Mouse (Mus musculus): ENCODE results near the gene Clec18a. TPM values are rescaled to one million over a fixed set of nuclear protein-coding genes. Genes with fewer than 3 reads are reported as not detected.
"Not testable (repeated sequence)": the region's sequence is repeated elsewhere in the genome, so short reads cannot be mapped to it uniquely, and the experiment has no call there.

Clec18a gene
- polyA plus RNA-seq, 1 experiment: 0.04 TPM

GRCm38 (mm10) chr8:111032916-111033315 lies 59.3 kb downstream of the Clec18a start, which contains the start of gene Aars:
Gene Aars, plus strand, starts transcription at chr8:111033144.
- DNase-seq: no peak
- H3K4me1 ChIP-seq (replicated peaks; ENCODE audit: control insufficient read depth, insufficient read depth, low read length): peaks cover 10% of the 10 kb centered on the region
- H3K27me3 ChIP-seq (ENCODE audit: control insufficient read depth, insufficient read depth, low read length): no peaks in the 10 kb centered on the region
- H3K27ac ChIP-seq (ENCODE audit: control insufficient read depth, insufficient read depth, low read length): no peak within 1 kb of the TSS
- WGBS: 97% methylated on average over 7 of the region's 7 CpGs
- peak within 1 kb of the TSS; percentile 67 for H3K4me3 ChIP-seq (ENCODE audit: control insufficient read depth, insufficient read depth, low read length)
- H3K36me3 ChIP-seq (ENCODE audit: control insufficient read depth, insufficient read depth, low read length): no peaks in the 10 kb centered on the region
- TF ChIP-seq POLR2A (IDR thresholded peaks at IDR 0.05; ENCODE audit: control insufficient read depth, extremely low read depth, insufficient read depth, low read length, poor library complexity) (no peak), CTCF (IDR thresholded peaks at IDR 0.05; ENCODE audit: borderline replicate concordance, control insufficient read depth, extremely low read depth, insufficient read depth, low read length, poor library complexity) (no peak)

GRCm38 (mm10) chr8:111031572-111031971 lies 60.7 kb downstream of the Clec18a start, which contains the start of gene Ddx19b:
Gene Ddx19b, minus strand, starts transcription at chr8:111031751.
- TF ChIP-seq CTCF (IDR thresholded peaks at IDR 0.05; ENCODE audit: borderline replicate concordance, control insufficient read depth, extremely low read depth, insufficient read depth, low read length, poor library complexity): no peak
- TF ChIP-seq POLR2A (IDR thresholded peaks at IDR 0.05; ENCODE audit: control insufficient read depth, extremely low read depth, insufficient read depth, low read length, poor library complexity): no peak
- 97% methylated on average over 19 of the region's 19 CpGs for WGBS
- Histone ChIP-seq H3K27ac (ENCODE audit: control insufficient read depth, insufficient read depth, low read length) (no peak within 1 kb of the TSS), H3K36me3 (ENCODE audit: control insufficient read depth, insufficient read depth, low read length) (no peaks in the 10 kb centered on the region), H3K4me3 (ENCODE audit: control insufficient read depth, insufficient read depth, low read length) (no peak within 1 kb of the TSS), H3K27me3 (ENCODE audit: control insufficient read depth, insufficient read depth, low read length) (no peaks in the 10 kb centered on the region), H3K4me1 (replicated peaks; ENCODE audit: control insufficient read depth, insufficient read depth, low read length) (peaks cover 12% of the 10 kb centered on the region)
- no peak for DNase-seq

DNA sequence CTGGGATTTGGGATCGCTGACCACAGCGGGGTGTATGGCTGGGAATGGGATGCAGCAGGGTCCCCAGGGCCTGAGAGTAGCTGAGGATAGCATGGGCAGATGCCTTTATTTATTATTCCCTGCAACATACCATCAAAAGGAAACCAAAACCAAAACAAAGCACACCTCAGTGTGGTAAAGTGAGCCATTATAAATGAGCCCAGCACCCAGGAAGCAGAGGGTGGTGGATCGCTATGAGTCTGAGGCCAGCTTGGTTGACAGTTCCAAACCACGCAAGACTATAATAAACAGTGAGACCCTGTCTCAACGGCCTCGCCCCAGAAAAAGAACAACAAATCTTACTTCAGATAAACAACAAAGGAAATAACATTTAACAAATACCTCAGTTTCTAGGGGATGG lies 62.2 kb downstream of the Clec18a start:
- DNase-seq: no peak
- WGBS: 40% methylated on average over 6 of the region's 6 CpGs
- TF ChIP-seq POLR2A (IDR thresholded peaks at IDR 0.05; ENCODE audit: control insufficient read depth, extremely low read depth, insufficient read depth, low read length, poor library complexity) (no peak), CTCF (IDR thresholded peaks at IDR 0.05; ENCODE audit: borderline replicate concordance, control insufficient read depth, extremely low read depth, insufficient read depth, low read length, poor library complexity) (no peak)
- H3K36me3 ChIP-seq (ENCODE audit: control insufficient read depth, insufficient read depth, low read length): no peaks in the 10 kb centered on the region
- peaks cover 12% of the 10 kb centered on the region for H3K4me1 ChIP-seq (replicated peaks; ENCODE audit: control insufficient read depth, insufficient read depth, low read length)
- no peak overlapping the region for H3K27ac ChIP-seq (ENCODE audit: control insufficient read depth, insufficient read depth, low read length)
- H3K4me3 ChIP-seq (ENCODE audit: control insufficient read depth, insufficient read depth, low read length): no peak overlapping the region
- no peaks in the 10 kb centered on the region for H3K27me3 ChIP-seq (ENCODE audit: control insufficient read depth, insufficient read depth, low read length)

DNA sequence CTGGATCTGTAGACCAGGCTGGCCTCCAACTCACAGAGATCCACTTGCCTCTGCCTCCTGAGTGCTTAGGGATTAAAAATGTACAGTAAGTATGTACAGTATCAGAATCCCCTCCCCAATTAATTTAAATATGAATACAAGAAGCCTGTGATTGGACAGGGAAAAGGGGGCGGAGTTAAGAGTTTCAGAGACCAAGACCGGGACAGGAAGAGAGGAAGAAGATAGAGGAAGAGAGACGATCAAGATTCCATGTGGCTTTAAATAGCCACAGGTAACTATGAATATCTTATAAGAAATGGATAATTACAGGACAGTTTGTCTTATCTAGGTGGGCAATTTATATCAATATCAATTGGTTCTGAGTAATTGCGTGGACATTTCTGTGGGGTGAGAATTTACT lies 62.6 kb downstream of the Clec18a start:
- TF ChIP-seq CTCF (IDR thresholded peaks at IDR 0.05; ENCODE audit: borderline replicate concordance, control insufficient read depth, extremely low read depth, insufficient read depth, low read length, poor library complexity): no peak
- TF ChIP-seq POLR2A (IDR thresholded peaks at IDR 0.05; ENCODE audit: control insufficient read depth, extremely low read depth, insufficient read depth, low read length, poor library complexity): no peak
- no peaks in the 10 kb centered on the region for H3K36me3 ChIP-seq (ENCODE audit: control insufficient read depth, insufficient read depth, low read length)
- H3K27ac ChIP-seq (ENCODE audit: control insufficient read depth, insufficient read depth, low read length): no peak overlapping the region
- WGBS: 26% methylated on average over 4 of the region's 4 CpGs
- H3K4me1 ChIP-seq (replicated peaks; ENCODE audit: control insufficient read depth, insufficient read depth, low read length): peaks cover 12% of the 10 kb centered on the region
- no peaks in the 10 kb centered on the region for H3K27me3 ChIP-seq (ENCODE audit: control insufficient read depth, insufficient read depth, low read length)
- no peak overlapping the region for H3K4me3 ChIP-seq (ENCODE audit: control insufficient read depth, insufficient read depth, low read length)
- no peak for DNase-seq

GRCm38 (mm10) chr8:111027391-111027937 lies 64.8 kb downstream of the Clec18a start:
- TF ChIP-seq POLR2A (IDR thresholded peaks at IDR 0.05; ENCODE audit: control insufficient read depth, extremely low read depth, insufficient read depth, low read length, poor library complexity) (peak; percentile 60; the same call in 1 of the 2 replicates), CTCF (IDR thresholded peaks at IDR 0.05; ENCODE audit: borderline replicate concordance, control insufficient read depth, extremely low read depth, insufficient read depth, low read length, poor library complexity) (peak; percentile 25; the same call in 1 of the 2 replicates)
- WGBS: under 1% methylated on average over 31 of the region's 31 CpGs
- Histone ChIP-seq H3K27me3 (ENCODE audit: control insufficient read depth, insufficient read depth, low read length) (no peaks in the 10 kb centered on the region), H3K4me3 (ENCODE audit: control insufficient read depth, insufficient read depth, low read length) (peak overlapping the region; percentile 66), H3K27ac (ENCODE audit: control insufficient read depth, insufficient read depth, low read length) (0 out of 2 replicates have a peak overlapping the region, but pooled peaks have one; percentile 7), H3K36me3 (ENCODE audit: control insufficient read depth, insufficient read depth, low read length) (no peaks in the 10 kb centered on the region), H3K4me1 (replicated peaks; ENCODE audit: control insufficient read depth, insufficient read depth, low read length) (peaks cover 6% of the 10 kb centered on the region; the same call in 1 of the 2 replicates)
- DNase-seq: peak; percentile 77

DNA sequence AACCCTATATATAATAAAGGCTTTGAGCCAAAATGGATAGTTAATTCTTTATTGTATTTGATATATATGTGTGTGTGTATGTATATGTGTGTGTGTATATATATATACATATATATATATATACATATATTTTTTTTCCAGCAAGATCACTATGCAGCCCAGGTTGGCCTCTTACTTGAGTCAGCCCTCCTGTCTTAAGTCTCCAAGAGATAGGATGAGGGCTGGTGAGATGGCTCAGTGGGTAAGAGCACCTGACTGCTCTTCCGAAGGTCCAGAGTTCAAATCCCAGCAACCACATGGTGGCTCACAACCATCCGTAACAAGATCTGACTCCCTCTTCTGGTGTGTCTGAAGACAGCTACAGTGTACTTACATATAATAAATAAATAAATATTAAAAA lies 65.6 kb downstream of the Clec18a start:
- H3K27ac ChIP-seq (ENCODE audit: control insufficient read depth, insufficient read depth, low read length); H3K36me3 ChIP-seq (ENCODE audit: control insufficient read depth, insufficient read depth, low read length); H3K27me3 ChIP-seq (ENCODE audit: control insufficient read depth, insufficient read depth, low read length); H3K4me3 ChIP-seq (ENCODE audit: control insufficient read depth, insufficient read depth, low read length); H3K4me1 ChIP-seq (replicated peaks; ENCODE audit: control insufficient read depth, insufficient read depth, low read length); DNase-seq: not testable (repeated sequence)
- WGBS: 94% methylated on average over 2 of the region's 2 CpGs

- peaks cover 25% of the 10 kb centered on the region for H3K36me3 ChIP-seq (ENCODE audit: control insufficient read depth, insufficient read depth, low read length)
- not testable (repeated sequence) for H3K27ac ChIP-seq (ENCODE audit: control insufficient read depth, insufficient read depth, low read length); H3K4me1 ChIP-seq (replicated peaks; ENCODE audit: control insufficient read depth, insufficient read depth, low read length); H3K4me3 ChIP-seq (ENCODE audit: control insufficient read depth, insufficient read depth, low read length); DNase-seq; H3K27me3 ChIP-seq (ENCODE audit: control insufficient read depth, insufficient read depth, low read length)
- WGBS: 98% methylated on average over 9 of the region's 10 CpGs
Measured at GRCm38 (mm10) chr8:111010230-111010991, 81.8 kb downstream of the Clec18a start.

Other genes with a start within 250 kb of the Clec18a start
- gene Cog4, start 245.8 kb downstream of the Clec18a start, polyA plus RNA-seq (2012; rRNA removed): 34.0 and 38.3 TPM in 2 replicates
- 78.5 and 82.0 TPM in 2 replicates for gene Sf3b3, start 245.6 kb downstream of the Clec18a start, polyA plus RNA-seq (2012; rRNA removed)
- 22.1 and 22.4 TPM in 2 replicates for gene Fuk, start 189.9 kb downstream of the Clec18a start, polyA plus RNA-seq (2012; rRNA removed)
- 21.7 and 22.1 TPM in 2 replicates for gene St3gal2, start 172.5 kb downstream of the Clec18a start, polyA plus RNA-seq (2012; rRNA removed)
- 48.4 and 51.2 TPM in 2 replicates for gene Ddx19a, start 94.6 kb downstream of the Clec18a start, polyA plus RNA-seq (2012; rRNA removed)
- gene Ddx19b, start 60.7 kb downstream of the Clec18a start, polyA plus RNA-seq (2012; rRNA removed): 7.1 and 7.4 TPM in 2 replicates
- gene Aars, start 59.3 kb downstream of the Clec18a start, polyA plus RNA-seq (2012; rRNA removed): 27.4 and 29.5 TPM in 2 replicates
- gene Exosc6, start 36.1 kb downstream of the Clec18a start, polyA plus RNA-seq (2012; rRNA removed): 38.7 and 68.8 TPM in 2 replicates
- gene Pdpr, start 2.2 kb upstream of the Clec18a start, polyA plus RNA-seq (2012; rRNA removed): 19.8 and 24.3 TPM in 2 replicates
- gene Glg1, start 166.8 kb upstream of the Clec18a start, polyA plus RNA-seq (2012; rRNA removed): 44.9 and 45.3 TPM in 2 replicates
- 30.9 and 37.7 TPM in 2 replicates for gene Rfwd3, start 207.8 kb upstream of the Clec18a start, polyA plus RNA-seq (2012; rRNA removed)
- gene Mlkl, start 245.8 kb upstream of the Clec18a start, polyA plus RNA-seq (2012; rRNA removed): 0.60 and 0.65 TPM in 2 replicates

Data from thymus, adult 2 months (tissue).